Mouse (Mus musculus) lung, postnatal 10 days (tissue): Measurements from ENCODE around the gene 1700016D06Rik.

Source experiments
- DNase-seq: peaks from one replicate; pipeline ENCODE4 v3.0.0; 2021

Gene 1700016D06Rik

DNA sequence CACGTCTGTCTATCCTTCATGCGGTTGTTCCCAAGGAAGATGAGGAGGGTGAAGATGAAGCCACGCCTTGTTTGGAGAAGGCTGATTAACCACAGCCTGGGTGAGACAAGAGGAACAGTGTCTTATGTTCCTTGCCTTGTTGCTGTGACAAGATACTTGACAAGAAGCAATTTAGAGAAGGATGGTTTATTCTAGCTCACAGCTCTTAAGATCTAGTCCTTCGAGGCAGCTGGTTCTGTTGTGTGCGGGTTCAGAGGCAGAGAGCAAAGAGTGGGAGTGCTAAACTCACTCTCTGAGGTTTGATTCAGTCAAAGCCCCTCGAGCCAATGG, at the start of gene 1700016D06Rik:
Gene 1700016D06Rik, minus strand, starts transcription at position 31 of the 330 bp plus-strand sequence.
- no peak for DNase-seq

DNA sequence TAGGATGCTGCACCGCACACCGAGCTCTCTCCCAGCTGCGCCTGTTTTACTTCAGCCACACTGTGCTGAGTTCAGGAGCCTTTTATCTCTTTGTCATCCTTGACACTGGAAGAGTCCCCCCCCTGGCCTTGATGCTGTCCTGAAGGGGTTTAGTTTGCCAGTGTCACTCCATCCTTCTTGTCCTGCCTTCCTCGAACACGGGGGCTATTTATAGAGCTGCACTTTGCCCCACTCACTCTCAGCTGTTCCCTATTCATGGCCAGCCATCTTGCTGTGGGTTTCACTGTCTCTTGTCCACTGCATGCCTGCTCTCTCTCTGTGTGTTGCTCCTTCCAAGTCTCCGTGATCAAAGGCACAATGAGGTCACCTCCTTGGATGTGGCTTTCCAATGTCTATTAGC, 48.6 kb upstream of the 1700016D06Rik start:
- peak; percentile 48 for DNase-seq

DNA sequence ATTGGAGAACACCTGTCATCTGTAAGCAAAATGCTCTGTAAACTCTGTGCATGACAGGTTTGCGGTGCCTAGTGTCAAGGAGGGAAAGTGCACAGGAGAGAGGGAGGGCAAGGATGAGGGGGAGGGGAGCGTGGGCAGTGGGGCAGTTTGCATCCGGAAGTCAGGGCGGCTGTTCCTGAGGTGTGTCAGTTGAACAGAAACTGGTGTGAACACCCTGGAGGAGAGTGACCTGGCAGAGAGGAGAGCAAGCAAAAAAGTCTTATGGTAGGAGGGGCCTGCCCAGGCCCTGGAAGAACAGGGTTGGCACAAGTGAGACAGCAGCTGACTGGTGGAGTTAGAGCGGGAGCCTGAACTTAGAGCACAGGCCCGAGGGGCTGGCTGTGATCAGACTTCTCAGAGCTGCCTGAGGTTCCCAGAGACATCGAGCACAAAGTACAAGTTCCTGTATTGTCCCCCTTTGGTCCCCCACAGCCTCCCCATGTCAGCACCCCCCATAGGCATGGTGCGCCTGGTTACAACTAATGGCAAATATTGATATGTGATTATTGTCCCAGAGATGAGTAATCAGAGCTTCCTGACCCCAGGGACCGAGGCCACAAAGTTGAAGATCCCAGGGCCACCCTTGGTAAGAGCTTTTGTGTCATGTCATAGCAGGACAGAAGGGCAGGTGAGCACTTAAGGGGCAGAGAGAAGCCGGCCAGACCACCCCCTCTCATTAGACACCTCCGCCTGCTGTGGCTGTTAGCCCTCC, 46.2 kb upstream of the 1700016D06Rik start:
- no peak for DNase-seq

DNA sequence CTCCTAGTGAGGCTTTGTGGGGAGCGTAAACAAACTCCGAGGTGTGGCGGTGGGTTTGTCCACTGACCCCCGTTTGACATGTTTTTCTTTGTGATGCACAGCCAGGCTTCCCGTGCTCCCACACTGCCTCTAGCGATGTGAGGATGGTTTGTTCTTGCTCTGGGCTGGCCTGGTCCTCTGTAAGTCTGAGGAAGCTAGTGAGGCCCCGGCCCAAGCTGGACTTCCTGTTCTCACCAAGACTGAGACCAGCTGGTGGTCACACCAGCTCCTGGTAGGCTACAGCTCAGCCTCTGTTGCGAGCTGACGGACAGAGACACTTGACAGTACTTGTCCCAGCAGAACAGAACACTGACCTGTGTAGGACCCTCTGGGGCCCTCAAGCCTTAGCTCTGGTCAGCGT, 42.7 kb upstream of the 1700016D06Rik start:
- DNase-seq: no peak

DNA sequence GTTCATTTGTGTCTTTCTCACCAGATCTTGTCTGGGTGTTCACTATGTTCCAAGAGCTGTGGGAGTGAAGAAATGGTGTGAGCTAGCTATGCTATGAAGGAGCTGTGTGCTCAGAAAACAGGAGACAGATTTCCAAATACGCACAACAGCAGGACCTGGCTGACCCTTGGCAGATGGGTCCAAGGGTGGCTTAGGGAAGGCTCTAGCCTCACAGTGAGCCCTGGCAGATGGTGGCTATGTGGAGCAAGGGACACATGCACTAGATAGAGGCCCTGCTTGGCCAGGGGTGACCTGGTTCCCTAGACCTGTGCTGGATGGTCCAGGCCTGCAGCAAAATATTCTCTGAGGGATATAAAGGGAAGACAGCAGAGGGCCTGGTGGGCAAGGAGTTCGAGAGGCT, 40.0 kb upstream of the 1700016D06Rik start:
- no peak for DNase-seq

DNA sequence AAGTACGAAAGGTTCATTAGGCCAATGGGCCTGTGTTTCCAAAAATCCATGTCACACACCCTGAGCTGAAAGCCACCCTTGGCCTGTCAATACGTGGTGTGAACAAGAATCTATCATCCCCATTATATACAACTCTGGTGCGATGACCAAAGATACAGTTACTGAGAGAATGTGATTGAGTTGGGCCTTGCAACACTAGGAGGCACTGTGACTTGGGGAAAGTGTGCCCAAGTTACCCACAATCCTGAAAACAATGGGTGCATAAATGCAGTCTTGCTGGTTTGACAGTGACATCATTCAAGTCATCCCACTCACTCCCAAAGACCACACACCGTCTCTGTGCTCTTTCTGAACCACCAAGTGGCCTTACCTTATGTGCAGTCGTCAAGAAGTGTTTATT, 38.2 kb upstream of the 1700016D06Rik start:
- DNase-seq: no peak

DNA sequence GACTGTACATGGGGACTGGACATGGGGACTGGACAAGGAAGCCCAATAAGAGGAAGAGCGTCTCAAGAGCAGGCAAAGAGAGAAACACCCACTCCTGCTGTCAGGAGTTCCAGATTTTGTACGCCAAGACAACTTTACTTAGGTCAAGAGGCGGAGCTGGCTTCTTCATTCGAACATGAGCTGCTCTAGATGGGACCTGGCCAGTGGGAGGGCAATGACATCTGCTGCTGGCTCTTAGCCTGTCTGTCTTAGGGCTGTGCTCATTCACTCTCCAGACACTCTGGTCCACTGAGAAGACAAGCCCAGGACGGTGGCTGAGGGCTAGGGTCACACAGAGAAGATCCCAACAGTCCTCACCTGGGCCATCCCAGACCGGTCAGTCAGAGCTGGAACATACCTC, 36.2 kb upstream of the 1700016D06Rik start:
- DNase-seq: peak; percentile 40

DNA sequence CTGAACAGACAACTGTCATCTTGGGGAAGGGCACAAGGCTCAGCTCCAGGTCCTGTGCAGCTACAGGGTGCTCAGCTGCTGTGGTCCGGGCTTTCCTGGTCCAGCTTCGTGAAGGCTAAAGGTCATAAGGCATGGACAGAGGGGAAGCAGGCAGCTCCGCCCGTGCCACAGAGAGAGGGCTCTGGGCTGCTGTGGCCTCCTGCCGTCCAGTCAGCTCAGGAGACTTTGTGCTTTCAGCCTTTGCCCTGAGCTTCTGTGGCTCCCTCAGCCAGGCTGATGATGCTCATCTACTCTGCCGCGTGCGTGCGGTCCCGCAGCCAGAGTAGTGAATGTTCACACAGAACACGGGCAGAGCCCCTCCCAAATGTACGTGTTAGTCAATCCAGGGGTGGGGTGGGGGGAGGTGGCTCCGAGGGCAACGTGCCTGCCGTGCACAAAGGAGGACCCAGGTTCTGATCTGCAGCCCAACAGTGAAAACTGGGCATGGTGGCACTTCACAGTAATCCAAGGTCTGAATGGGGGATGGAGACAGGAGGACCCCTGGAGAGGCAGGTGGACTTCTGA, 34.9 kb upstream of the 1700016D06Rik start:
- DNase-seq: no peak

DNA sequence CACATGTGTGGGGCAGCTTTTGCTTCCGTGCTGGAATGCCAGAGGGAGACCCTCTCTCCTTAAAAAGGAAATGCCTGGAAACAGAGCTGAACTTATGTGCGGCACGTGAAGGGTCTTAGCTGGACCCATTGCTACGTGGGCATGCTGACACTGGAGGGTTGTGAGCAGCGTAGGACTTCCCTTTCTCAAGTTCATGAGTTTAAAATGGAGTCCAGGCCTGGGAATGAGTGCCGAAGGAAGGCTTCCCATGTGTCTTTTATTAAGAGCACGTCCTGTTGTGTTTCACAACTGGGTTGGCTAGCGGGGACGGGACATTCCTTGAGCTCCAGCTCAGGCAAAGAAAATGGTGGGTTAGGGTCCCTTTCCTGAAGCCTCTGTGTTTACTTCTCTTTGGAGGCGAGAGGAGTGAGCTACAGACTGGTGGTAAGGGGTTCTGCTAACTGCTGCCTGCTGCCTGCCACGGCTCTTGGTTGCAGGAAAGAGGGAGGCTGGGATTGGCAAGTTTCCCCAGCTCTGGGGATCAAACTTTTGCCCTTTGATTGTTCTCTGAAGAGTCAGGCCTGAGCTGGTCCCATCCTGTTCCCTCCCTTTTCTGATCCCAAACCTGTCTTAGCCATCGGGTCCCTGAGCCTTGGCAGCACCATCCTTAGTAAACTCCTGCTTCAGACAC, 29.5 kb upstream of the 1700016D06Rik start:
- peak; percentile 51 for DNase-seq

DNA sequence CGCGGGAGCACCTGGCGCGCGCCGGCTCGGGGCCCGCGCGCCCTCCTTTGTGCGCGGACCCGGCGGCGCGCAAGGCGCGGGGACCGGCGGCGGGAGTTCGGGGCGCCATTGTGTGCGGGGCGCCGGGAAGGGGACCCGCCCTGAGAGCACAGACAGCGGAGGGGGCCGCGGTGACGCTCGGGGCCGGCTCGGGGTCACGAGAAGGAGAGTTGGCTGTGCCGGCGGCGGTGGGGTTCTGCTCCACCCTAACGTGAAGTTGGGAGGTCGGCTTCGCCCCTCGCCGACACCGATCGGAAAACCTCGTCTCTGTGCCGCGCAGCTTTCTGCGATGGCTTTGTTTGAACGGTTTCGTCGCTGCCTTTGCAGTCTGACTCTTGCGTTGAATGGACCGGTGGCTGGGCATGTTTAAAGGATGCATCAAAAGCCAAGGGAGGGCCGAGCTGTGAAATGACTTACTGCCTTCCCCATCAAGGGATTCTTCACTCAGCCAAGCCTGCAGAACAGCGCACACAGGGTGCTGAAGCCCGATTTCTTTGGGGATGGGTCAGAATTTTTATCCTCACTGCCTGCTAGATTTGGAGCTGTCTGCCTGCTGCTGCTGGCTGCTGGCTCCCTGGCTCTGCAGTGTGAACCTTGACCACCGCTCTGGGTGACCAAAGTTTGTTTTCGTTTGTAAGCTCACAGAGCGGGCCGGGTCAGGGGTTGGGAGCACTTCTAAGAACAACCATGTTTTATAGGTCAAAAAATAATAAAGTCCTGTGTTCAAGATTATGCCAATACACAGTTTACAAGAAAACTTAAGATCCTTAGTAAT, 27.8 kb upstream of the 1700016D06Rik start:
- DNase-seq: peak; percentile 34

DNA sequence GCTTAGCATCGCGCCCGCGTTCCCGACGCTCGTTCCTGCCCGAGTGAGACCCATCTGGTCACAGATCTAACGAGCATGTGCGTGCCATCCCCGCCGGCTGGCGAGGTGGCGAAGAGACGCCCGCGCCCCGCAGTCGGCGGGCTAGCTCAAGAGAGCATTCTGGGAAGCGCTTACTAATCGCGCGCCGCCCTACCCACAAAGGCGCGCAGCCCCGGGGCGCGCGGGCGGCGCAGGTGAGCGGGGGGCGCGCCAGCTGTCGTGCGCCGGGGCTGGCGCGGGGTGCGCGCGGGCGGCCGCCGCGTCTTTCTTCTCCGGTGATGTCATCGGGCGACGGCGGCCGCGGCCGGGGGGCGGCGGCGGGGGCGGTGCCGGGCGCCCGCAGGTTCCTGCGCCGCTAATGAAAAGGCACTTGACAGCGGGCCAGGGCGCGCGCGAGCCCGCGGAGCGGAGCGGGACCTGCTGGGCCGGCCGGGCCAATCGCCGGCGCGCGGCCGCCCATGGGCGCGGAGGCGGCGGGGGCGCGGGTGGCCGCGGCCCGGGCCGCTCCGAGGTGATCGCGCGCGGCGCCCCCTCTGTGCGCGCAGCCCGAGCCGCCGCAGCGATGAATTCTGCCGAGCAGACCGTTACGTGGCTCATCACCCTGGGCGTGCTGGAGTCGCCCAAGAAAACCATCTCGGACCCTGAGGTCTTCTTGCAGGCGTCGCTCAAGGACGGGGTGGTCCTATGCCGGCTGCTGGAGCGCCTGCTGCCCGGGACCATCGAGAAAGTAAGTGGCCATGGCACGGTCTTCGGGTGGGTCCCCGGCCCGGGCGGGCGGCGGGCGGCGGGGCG, 27.0 kb upstream of the 1700016D06Rik start, which contains the start of gene Arhgef7:
Gene Arhgef7, plus strand, starts transcription at position 71 of the 831 bp plus-strand sequence.
- peak; percentile 76 for DNase-seq

DNA sequence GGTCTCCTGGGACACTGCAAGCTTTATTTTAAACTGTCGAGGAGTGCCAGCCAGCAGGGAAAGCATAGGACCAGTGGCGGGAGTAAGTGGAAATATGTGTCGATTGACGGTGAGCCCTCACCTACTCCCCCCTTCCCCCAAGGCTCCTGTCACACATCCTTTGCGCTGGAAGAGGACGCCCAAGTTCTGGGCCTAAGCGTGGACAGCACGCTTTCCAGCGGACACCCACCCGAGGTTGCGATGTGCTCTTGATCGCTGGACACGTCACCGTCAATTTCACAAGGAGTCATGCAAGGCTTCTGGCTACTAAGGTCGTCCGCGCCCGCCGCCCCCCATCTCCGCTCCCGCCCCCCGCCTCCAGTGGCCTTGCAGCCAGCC, 26.4 kb upstream of the 1700016D06Rik start:
- DNase-seq: peak; percentile 49

DNA sequence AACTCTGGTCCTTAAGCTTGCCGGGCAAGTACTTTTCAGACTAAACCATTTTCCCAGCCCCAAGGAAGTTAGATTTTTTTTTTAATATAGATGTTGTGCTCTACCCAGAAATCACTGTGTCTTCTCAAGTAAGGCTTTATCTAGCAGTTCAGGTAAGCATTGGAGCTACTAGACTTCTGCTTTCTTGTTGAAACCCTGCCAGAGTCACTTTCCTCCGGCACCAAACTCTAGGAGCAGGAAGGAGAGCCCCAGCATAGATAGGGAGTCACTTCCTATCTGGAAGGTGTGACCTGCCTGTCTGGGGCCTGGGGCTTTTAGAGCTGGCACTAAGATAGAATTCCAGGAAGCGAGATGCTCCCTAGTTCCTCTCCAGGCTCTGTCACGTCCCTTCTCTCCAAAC, 16.3 kb upstream of the 1700016D06Rik start:
- DNase-seq: no peak

DNA sequence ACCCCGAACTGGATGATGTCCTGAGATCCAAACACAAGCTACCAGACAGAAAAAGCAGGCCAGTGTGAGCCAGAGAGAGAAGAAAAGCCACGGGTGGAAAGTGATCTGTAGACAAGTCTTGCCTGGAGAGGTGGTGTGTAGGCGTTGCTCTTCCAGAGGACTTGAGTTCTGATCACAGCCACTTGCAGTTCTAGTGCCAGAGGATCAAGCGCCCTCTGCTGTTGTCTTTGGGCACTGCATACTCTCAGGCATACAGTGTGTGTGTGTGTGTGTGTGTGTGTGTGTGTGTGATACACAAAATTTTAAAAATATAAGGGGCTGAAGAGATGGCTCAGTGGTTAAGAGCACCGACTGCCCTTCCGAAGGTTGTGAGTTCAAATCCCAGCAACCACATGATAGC, 11.4 kb upstream of the 1700016D06Rik start:
- DNase-seq: peak; percentile 55

DNA sequence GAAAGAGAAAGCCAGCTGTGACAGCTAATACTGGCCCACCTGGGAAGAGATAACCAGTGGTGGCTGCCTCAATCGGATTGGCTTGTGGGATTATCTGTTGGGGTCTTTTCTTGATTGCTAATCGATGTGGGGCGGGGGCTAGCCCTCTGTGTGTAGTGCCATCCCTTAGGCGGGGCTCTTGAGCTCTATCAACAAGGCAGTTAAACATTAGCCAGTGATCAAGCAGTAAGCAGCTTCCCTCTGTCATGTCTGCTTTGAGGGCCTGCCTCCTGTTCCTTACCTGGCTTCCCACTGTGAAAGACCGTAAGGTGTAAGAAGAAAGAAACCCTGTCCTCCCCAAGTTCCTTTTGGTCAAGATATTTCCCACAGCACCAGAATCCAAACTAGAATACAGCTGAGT, 9.6 kb upstream of the 1700016D06Rik start:
- DNase-seq: no peak

DNA sequence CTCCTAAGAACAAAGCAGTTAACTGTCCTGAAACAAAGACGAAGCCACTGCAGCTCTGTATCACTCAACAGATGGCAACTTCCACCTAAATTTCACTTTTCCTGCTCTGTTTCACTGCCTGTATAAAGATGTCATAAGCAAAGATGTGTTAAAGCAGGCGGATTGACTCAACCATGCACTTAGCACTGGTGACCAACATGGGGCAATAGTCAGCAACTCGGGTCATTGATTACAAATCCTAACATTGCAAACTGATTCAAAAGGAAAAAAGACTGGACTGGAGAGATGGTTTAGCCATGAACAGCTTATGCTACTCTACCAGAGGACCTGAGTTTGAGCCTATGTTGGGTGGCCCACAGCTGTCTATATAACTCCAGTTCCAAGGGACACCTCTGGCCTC, 8.7 kb upstream of the 1700016D06Rik start:
- no peak for DNase-seq

DNA sequence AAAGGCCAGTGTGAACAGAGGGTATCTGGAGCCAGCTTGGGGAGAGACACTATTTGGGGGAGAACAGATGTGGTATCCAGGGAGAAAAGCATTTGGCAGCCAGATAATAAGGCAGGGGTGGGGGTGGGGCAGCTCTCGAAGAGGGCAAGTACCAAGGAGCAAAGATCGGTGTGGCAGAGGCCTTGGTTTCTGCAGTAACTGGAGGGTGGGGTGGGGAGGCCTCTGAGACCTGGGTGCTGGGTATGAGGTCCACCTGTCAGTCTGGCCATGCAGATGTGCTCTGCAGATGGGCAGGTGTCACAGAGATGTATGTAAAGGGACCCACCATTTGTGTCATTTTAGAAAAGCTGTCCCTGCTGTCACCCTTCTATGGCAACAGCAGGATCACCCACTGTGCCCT, 8.0 kb upstream of the 1700016D06Rik start:
- DNase-seq: no peak

DNA sequence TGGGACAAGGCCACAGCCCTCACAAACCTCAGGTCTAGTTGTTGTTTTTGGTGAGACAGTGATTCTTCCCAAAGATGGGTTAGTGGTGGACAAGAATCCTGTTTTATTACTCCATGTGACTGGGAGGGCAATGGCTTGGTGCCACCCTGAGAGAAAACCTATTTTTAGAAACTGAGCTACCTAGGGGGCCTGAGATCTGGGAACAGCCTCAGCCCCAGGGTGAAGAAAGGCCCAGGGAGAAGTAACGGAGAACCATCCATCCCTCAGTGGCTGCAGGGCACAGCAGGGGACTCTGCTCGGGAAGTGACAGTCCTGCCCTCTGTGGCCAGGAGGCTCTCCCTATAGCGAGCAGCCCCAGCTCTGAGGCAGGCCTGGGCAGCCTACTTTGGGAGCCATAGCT, 6.8 kb upstream of the 1700016D06Rik start:
- peak; percentile 61 for DNase-seq

DNA sequence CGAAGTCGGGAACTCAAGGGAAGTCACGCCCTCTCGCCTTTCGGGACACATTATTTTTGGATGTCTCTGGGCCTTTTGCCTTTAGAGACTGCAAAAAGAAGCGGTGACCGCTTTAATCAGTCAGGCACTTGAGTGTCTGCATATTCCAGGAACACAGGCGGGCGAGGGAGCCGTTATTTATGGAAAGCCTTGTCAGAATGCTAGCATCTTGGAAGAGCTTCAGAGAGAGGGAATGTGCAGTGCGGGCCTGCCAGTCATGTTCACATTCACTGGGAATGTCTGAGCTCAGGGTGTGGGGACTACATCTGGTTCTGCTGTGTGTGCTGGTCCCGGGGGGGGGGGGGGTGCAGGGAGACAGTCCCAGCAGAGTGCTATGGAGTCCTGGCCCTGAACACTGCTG, 5.0 kb upstream of the 1700016D06Rik start:
- DNase-seq: peak; percentile 82

DNA sequence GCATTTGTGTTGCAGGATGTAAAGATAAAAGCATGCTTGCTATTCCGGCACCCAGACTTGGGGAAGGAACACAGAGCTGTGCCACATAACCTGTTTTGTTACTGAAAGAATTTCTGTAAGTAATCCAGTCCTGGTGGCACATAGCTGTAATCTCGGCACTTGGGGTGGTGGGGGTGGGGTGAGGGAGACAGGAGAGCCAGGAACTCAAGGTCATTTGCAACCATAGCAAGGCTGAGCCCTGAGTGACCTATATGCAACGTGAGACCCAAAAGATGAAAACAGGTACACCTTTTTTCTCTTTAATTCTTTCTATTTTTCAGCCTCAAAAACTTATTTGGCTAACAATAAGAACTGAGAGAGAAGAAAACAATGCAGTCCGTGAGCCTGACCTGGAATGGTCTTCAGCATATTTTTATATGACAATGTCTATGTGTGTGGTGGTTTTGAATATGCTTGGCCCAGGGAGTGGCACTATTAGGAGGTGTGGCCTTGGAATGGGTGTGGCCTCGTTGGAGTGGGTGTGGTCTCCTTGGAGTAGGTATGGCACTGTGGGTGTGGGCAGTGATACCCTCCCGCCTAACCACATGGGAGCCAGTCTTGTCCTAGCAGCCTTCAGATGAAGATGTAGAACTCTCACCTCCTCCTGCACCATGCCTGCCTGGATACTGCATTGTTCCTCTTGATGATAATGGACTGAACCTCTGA, 4.0 kb upstream of the 1700016D06Rik start:
- no peak for DNase-seq

DNA sequence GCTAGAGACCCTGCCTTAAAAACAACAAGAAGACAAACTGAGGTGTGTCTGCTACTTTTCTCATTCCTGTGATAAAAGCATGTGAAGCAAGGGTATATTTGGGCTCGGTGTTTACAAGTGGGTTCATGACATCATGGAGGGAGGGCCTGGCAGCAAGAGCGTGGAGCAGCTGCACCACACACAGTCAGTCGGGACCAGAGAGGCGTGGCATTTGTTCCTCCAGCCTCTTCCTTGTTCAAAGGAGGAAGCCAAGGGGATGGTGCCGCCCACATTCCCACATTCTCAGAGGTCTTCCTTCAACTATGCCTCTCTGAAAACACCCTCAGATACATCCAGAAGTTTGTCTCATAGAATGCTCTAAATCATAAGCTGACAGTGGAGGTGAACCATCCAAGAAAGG, 2.9 kb upstream of the 1700016D06Rik start:
- DNase-seq: no peak

DNA sequence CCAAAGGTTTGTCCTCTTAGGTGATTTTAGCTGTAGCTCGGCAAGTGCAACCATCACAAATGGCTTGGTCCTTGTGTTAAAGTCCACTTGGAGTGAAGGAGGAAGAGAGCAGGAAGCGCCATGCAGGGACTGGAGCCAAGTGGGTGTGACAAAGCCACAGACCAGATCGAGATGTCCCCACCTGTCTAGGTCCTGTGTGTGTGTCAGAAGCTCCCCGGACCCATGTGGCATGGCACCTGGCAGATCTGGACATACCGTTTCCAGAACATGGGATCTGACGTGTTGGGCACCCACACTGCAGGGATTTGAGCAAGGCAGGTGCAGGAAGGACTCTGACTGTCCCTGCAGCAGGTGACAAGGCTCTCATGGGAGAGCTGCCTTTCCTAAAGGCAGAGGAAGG, 565 bp upstream of the 1700016D06Rik start:
- no peak for DNase-seq
